Mouse (Mus musculus) E14TG2a.4 (cell line): ENCODE results near the gene Abcb9.

Experiments
- H3K27me3 ChIP-seq: 2 replicates; pipeline ENCODE4 v1.6.1; 2014; ENCODE audit warnings: low read length, control low read depth; ENCODE audit not compliant: insufficient read depth
- H3K36me3 ChIP-seq: 2 replicates; pipeline ENCODE4 v1.6.1; 2014; ENCODE audit warnings: low read length, control low read depth; ENCODE audit not compliant: insufficient read depth
- H3K4me1 ChIP-seq: replicated peaks from 2 replicates; pipeline ENCODE4 v1.6.1; 2014; ENCODE audit warnings: low read depth, low read length, control low read depth
- H3K4me3 ChIP-seq: replicated peaks from 2 replicates; pipeline ENCODE4 v1.5.1; 2014; ENCODE audit warnings: mild to moderate bottlenecking, low read length
- H3K9me3 ChIP-seq: 2 replicates; pipeline ENCODE4 v1.6.1; 2014; ENCODE audit warnings: low read length, control low read depth
- CTCF ChIP-seq: conservative IDR thresholded peaks from 2 replicates; pipeline ENCODE4 v1.5.1; 2014; ENCODE audit warnings: low read length
- NANOG ChIP-seq: IDR thresholded peaks from 2 replicates; pipeline ENCODE4 v1.6.1; 2014; ENCODE audit warnings: borderline replicate concordance, low read length, mixed read lengths
- POU5F1 ChIP-seq: IDR thresholded peaks from 2 replicates; pipeline ENCODE4 v1.6.1; 2014; ENCODE audit warnings: low read length, borderline replicate concordance

The Abcb9 gene

DNA sequence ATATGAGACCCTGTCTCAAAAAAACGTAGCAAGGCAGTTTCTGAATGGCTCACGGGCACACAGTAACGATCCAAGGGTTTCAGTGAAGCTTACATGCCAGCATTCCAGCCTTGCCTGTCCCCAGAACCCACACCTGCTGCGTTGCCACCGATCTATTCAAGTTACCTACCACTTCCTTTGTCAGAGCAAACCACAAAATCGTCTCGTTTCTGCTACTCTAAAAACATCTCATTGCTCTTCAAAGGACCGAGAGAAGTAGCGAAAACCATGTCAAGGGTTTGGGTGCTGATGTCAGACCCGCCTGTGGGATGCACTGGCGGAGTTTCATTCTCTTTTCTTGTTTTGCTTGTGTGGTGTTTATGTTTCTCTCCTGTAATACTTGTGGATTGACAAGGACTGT, 61.1 kb downstream of the Abcb9 start:
- Histone ChIP-seq H3K27me3 (0 out of 2 replicates have a peak, but pooled peaks cover 12% of the 10 kb centered on the region), H3K4me1 (peaks cover 15% of the 10 kb centered on the region), H3K36me3 (no peaks in the 10 kb centered on the region; the same call in 1 of the 2 replicates), H3K9me3 (no peaks in the 10 kb centered on the region), H3K4me3 (no peak overlapping the region)
- TF ChIP-seq POU5F1 (no peak), NANOG (no peak), CTCF (no peak)

GRCm38 (mm10) chr5:124032001-124032508, 63.5 kb downstream of the Abcb9 start, which contains the start of gene Vps37b:
Vps37b (minus strand) TSS chr5:124032270.
- Histone ChIP-seq H3K4me1 (peaks cover 31% of the 10 kb centered on the region), H3K4me3 (peak within 1 kb of the TSS; percentile 90), H3K9me3 (no peaks in the 10 kb centered on the region), H3K36me3 (no peaks in the 10 kb centered on the region; the same call in 1 of the 2 replicates), H3K27me3 (0 out of 2 replicates have a peak, but pooled peaks cover 12% of the 10 kb centered on the region)
- TF ChIP-seq POU5F1 = no peak
- no peak for TF ChIP-seq CTCF
- TF ChIP-seq NANOG = no peak

DNA sequence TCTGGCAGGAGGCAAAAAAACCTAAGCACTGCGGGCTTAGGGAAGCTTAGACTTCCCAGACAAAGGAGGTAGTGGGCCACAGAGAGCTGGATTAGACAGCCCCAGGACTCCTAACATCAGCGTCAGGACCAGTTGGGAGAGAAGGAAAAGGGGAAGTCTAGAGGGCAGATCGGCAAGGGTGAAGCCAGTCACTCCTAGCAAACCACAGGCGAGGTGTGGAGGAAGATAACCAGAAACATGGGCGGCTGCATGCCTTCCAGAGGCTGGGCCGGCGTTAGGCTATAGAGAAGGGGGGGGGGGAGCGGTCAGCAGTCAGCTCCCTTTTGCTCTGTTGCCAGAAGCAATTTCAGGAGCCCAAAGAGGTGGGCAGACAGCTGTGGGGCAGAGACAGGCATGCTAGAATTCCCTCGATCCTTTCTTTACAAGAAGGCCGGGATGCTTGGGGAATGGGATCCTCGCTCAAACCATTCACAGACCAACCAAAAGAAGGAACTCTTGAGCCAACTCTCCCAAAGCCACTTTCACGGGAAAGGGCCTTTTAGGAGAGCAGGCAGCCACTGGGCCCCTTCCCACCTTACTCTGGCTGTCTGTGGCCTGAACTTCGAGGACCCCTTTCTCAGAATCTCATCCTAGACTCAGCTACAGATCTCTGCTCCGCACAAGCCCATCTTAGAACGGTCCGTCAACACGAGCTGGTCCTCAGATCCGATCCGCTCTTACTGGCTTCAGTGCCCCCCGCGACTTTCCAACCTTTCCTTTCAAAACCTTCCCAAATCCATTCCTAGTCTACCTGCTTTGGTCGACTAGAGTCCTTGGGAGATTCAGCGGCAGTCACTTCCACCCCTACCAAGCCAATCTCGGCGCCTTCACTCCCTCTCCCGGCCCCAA, 64.3 kb downstream of the Abcb9 start:
- H3K9me3 ChIP-seq = no peaks in the 10 kb centered on the region

GRCm38 (mm10) chr5:124030386-124031067, 65.1 kb downstream of the Abcb9 start:
- Histone ChIP-seq H3K36me3 (peaks cover 8% of the 10 kb centered on the region), H3K9me3 (no peaks in the 10 kb centered on the region), H3K27me3 (0 out of 2 replicates have a peak, but pooled peaks cover 12% of the 10 kb centered on the region), H3K4me1 (peaks cover 37% of the 10 kb centered on the region), H3K4me3 (peak overlapping the region; percentile 90)
- TF ChIP-seq NANOG (no peak), CTCF (no peak), POU5F1 (no peak)

More for the DNA sequence above, 64.3 kb downstream of the Abcb9 start:
- Histone ChIP-seq H3K27me3 (0 out of 2 replicates have a peak, but pooled peaks cover 12% of the 10 kb centered on the region), H3K36me3 (peaks cover 1% of the 10 kb centered on the region; the same call in 1 of the 2 replicates), H3K4me1 (peaks cover 37% of the 10 kb centered on the region), H3K4me3 (peak overlapping the region; percentile 90)
- TF ChIP-seq NANOG (no peak), POU5F1 (no peak), CTCF (no peak)

DNA sequence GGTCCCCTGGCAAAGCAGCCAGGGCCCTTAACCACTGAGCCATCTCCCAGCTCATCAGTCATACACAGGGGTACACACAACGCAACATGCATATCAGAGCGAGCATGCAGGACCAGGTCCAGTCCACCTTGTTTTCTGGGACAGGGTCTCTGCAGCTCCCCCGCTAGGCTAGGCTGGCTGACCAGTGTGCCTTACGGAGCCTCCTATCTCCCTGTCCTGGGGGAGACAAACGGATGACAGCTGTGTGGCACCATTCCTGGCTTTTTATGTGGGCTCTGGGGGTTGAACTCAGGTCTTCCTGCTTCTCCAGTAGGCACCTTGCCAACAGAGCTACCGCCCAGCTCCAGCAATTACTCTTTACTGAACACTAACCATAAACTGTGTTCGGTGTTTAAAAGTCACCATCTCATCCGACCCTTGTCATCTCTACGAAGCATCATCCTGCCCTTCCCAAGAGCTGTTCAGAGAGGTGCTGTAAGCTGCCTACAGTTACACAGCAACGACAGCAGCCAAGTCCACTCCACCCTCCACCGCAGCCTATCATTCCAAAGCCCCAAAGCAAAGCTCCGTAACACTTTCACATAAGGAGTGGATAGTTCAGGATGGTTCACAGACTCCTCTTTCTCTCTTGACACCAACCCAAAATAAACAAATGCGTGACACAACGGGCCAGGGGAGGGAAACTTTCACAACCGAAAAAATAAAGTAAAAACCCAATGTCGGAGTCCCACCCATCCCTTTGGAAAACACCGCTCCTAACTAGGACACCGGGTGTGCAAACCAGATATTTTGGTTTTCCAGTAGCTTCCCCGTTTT, 66.2 kb downstream of the Abcb9 start:
- peaks cover 8% of the 10 kb centered on the region for H3K36me3 ChIP-seq
- 0 out of 2 replicates have a peak, but pooled peaks cover 10% of the 10 kb centered on the region for H3K27me3 ChIP-seq
- no peak overlapping the region for H3K4me3 ChIP-seq
- H3K9me3 ChIP-seq = no peaks in the 10 kb centered on the region
- peaks cover 42% of the 10 kb centered on the region for H3K4me1 ChIP-seq
- TF ChIP-seq CTCF (no peak), POU5F1 (no peak)

DNA sequence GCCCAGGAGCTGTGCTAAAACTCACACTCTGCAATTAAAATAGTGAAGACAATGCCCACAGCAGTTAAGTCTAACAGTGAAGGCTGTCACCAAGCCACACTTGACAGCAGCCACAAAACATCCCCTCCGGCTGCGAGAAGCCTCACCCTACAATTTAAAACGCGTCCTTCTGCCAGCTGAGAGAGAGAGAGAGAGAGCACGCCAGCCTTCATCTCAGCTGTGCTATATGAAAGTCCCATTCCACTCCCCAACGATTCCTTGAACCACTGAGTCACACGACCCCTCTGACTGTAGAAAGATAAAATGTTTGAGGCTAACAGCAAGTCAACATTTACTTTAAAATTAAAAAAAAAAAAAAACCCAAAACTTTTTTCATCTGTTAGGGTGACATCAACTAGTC, 66.9 kb downstream of the Abcb9 start:
- Histone ChIP-seq H3K27me3 (0 out of 2 replicates have a peak, but pooled peaks cover 10% of the 10 kb centered on the region), H3K4me1 (peaks cover 49% of the 10 kb centered on the region), H3K9me3 (no peaks in the 10 kb centered on the region), H3K36me3 (peaks cover 8% of the 10 kb centered on the region), H3K4me3 (no peak overlapping the region)
- TF ChIP-seq NANOG (no peak), POU5F1 (no peak), CTCF (no peak)

- Histone ChIP-seq H3K9me3 (no peaks in the 10 kb centered on the region), H3K36me3 (peaks cover 8% of the 10 kb centered on the region), H3K4me3 (no peak overlapping the region), H3K4me1 (peaks cover 51% of the 10 kb centered on the region), H3K27me3 (0 out of 2 replicates have a peak, but pooled peaks cover 8% of the 10 kb centered on the region)
- TF ChIP-seq POU5F1 = no peak
- no peak for TF ChIP-seq CTCF
- TF ChIP-seq NANOG = no peak
Measured at GRCm38 (mm10) chr5:124027702-124028470, 67.7 kb downstream of the Abcb9 start.
